Mouse (Mus musculus): ENCODE measurements around the gene Ap2a2.
"Not testable (repeated sequence)": the region's sequence is repeated elsewhere in the genome, so short reads cannot be mapped to it uniquely, and the experiment has no call there.

Ap2a2 gene

DNA sequence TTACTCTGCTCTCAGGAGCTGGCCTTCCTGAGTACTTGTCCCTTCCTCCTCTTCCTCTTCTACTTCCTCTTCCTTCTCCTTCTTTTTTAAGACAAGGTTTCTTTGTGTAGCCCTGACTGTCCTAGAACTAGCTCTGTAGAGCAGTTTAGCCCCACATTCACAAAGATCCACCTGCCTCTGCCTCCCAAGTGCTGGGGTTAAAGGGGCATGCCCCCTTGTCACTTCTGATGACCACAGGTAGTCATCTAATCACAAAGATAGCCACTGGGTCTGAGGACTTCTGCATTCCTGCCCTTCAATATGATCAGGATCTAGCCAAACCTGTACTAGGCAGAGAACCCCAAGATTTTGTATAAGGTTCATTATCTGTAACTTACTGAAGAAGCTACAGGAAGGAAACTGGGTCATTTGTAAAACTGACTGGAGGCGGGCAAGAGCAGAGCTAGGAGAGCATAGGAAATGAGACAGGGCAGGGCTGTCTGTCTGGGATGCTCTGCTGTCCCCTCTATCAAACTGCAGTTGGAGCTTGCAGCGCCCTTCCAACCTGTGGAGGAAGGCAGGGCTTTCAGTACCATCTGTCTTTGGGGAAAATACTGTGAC lies 2.1 kb upstream of the Ap2a2 start:
- in situ Hi-C loops (cut with MseI, MboI): no loop called here

DNA sequence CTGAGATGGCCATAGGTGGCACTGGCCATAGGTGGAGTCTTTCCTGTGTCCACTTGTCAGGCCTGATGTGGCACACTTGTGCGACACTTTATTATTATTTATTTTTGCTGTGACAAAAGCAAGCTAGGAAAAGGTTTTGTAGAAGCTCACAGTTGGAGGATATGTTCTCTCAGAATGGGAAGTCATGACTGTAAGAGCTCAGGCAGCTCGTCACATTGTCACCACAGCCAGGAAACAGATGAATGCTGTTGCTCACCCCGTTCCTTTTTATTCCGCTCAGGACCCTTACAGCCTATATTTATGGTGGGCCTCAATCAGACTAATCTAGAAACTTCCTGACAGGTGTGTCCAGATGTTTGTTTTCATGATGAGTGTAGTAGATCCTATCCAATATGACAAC lies 1.5 kb upstream of the Ap2a2 start:
- in situ Hi-C loops (cut with MseI, MboI): no loop called here

DNA sequence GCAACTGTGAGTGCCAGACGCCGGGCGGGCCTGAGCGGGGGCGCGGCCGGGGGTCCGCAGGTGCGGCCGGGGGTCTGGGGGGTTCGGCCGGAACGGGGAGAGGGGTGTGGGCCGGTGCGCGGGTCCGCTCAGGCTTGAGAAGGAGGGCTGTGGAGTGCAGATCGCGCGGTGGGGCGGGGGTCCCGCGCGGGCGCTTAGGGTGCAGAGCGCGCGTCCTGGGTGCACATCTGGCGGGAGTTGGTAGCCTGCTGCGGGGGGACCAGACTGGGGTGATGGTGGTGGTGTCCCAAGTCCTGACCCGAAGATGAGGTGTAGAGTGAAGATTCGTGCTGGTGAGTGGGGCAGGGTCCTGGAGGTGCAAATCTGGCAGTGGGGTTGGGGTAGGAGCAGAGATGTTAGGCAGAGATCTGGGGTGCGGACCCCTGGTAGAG lies 463 bp downstream of the Ap2a2 start:
- in situ Hi-C loops (cut with MseI, MboI): no loop called here

DNA sequence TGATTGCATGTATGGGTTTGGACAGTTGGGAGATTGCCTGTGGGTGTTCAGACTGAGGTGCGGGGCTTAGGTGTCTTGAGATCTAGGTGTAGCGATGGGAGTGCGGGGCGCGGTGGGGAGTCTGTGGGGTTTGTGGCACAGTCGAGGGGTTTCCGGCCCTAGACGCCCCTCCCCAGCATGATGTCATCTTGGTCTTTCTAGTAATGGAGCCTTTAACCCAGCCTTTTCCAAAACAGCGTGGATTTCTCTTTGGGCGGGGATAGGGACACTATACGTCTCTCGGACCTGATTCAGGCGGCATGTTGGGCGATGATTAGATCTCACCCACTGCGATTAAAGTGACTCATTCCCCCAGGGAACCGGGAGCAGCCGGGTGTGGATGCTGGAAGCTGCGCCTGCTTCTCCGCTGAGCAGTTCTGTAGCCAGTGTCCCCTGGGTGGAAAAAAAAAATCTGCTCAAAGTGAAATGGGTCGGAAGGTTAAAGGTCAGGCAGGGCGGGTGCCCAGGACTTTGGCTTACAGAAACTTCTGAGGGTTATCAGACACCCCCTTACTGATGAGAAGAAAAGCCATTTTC lies 967 bp downstream of the Ap2a2 start:
- in situ Hi-C loops (cut with MseI, MboI): no loop called here

DNA sequence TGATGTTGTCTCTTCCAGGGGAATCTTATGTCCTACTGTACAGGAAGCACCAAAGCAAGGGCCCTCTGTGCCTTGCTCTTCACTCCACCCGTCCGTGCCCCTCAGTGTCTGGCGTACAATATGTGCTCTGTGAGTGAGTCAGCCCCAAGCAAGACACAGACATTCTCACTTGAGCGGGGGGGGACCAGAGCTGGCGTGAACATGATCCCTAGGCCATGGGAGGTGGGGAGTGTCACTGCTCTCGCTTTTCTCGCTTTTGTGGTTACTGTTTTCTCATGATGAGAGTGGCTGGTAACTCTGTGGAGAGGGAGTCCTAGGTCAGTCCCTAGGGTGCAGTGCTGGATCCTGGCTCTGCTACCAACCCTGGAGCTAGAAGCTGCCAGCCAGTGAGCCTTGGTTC lies 2.6 kb downstream of the Ap2a2 start:
- in situ Hi-C loops (cut with MseI, MboI): no loop called here

DNA sequence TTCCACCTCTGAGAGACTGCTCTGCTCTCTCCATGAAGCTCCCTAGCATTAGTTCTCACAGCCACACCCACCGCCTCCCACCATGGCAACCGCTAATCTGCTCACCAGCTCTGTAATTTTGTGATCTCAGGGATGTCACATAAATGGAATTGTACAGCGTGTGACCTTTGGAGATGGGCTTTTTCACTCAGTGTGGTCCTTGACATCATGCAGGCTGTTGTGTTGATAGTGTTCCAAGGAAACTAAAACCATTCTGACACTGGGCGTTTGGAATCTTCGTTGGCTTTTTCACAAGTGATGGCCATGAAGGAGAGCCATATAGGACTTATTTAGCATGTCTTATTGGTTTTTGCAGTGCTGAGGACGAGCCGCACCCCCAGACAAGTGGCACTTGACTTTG lies 4.6 kb downstream of the Ap2a2 start:
- in situ Hi-C loops (cut with MseI, MboI): no loop called here

DNA sequence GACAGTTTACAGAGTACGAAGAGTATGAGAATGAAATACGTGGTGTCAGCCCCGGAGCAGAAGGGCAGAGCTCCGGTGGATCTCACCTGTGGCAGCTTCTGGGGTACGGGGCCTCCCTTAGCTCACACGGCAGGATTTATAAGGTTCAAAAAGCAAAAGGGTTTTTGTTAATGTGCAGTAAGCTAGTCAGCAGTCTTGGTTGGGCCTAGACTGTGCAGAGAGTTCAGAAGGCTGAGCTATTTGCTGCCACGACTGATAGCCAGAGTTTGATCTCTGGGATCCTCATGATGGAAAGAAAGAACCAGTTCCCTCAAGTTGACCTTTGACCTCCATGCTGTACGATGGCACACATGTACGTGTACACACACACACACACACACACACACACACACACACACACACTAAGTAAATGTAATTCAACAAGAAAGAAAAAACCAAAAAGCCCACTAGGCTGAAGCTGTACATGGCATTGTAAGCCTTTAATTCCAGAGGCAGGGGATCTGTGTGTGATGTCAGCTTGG lies 7.4 kb downstream of the Ap2a2 start:
- in situ Hi-C loops (cut with MseI, MboI): no loop called here

DNA sequence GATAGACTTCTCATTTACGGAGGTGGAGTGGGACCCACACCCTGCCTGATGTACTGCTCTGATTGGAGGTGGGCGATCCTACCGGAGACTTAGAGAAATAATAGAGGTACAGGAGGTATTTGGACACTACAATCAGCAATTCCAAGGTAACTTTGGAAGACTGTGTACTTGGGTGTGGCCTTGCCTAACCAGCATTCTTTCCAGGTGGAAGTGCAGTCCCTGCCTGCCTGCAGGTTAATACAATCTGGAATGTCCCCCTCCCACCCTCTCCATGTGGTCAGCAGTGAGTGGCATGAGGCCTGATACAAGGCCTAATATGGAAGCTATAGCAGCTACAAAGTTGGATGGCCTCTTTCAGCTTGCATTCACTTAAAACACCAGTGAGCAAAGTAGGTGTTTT lies 7.9 kb downstream of the Ap2a2 start:
- in situ Hi-C loops (cut with MseI, MboI): no loop called here

DNA sequence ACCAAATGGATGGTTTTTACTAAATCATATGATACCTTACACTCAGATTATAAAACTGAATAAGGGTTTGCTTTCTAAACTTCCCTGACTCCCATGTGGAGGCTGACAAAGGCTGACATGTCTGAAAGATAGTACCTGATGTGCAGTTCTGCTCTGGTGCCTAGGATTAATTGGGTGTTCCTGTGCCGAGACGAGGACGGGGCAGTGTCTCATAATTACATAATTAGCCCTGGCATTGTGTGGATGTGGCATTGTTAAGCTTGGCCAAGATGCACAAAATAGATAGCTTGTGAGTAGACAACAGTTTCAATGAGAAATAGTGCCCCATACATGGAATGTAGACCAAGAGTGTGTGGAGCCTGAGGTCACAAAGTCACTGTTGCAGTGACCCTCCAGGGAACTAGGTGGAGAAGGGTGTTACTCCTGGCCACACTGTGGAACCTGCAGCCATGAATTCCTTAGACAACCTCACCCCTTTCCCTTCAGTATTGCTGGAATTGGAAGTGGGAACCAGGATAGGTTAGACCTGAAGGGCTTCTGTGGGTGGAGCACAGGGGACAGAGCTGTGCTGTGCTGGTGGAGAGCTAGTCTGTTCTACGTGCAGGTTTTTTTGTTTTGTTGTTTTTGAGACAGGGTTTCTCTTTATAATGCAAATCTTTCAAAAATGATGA lies 8.8 kb downstream of the Ap2a2 start:
- in situ Hi-C loops (cut with MseI, MboI): no loop called here

DNA sequence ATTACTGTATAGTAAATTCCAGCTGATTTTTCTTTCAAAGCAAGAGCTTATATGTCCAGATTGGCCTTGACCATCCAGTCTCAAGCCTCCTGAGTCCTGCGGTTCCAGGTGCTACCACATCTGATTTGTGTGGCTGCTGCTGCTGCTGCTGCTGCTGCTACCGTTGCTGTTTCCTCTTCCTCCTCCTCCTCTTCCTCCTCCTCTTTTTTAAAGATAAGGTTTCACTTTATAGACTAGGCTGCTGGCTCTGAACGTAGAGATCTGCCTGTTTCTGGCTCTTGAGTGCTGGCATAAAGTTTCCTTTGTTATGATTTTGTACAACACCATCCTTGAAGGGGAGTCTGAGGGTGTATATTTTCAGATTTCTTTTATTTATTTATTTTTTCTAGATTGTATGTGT lies 12.1 kb downstream of the Ap2a2 start:
- in situ Hi-C loops (cut with MseI, MboI): no loop called here

DNA sequence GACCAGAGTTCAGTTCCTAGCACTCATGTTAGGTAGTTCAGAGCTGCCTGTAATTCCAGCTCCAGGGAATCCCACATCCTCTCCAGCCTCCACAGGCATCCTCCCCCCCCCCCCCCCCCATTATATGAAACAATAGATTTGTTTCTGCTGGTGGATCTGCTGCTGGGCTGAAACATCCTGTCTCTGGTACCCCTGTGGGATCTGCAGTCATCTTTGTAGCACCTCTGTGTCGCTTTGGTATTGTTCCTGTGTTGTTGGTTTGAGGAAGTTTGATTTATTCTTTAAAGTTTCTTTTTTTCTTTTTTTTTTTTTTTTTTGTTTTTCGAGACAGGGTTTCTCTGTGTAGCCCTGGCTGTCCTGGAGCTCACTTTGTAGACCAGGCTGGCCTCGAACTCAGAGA lies 13.5 kb downstream of the Ap2a2 start:
- in situ Hi-C loops (cut with MseI, MboI): no loop called here

DNA sequence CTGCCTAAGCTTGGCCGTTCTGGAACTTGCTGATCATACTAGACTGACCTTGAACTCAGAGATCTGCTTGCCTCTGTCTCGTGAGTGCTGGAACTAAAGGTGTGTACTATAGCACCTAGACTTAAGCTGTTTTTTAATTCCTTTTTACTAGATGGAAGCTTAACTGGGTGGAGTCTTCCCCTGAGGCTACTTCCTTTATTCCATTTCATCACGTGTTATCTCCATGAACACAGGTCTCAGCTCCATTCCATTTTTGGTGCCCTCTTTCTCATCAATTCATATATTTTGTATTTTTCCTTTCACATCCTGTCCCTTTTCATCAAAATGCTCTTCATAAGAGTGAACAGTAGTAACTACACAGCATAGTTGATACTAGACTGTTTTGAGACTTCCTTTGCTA lies 15.8 kb downstream of the Ap2a2 start:
- in situ Hi-C loops (cut with MseI, MboI): no loop called here

DNA sequence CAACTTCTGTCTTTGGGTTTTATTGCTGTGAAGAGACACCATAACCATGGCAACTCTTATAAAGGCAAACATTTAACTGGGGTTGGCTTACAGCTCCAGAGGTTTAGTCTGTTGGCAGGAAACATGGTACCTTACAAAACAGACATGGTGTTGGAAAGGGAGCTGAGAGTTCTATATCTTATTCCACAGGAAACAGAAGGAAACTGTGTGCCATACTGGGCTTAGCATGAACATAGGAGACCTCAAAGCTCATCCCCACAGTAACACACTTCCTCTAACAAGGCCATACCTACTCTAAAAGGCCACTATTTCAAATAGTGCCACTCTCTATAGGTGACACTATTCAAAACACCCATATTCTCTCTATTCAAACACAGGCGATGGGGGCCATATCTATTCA lies 16.5 kb downstream of the Ap2a2 start:
- in situ Hi-C loops (cut with MseI, MboI): no loop called here

DNA sequence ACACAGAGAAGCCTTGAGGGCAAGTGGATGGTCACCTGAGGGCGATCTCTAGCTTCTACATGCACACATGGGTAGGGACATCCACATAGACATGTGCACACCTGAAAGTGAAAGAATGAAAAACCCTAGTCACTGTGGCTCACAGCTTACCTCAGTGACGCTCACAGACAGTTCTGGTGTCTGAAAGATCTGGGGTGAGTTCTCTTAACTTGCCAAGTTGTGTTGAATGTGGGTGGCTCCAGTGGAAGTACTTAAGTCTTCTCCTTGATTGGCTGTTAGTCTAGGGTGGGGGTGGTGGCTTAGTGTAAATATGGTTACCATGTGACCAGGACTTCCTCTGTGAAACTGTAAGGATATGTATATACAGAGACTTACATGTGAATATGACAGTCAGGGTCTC lies 17.0 kb downstream of the Ap2a2 start:
- in situ Hi-C loops (cut with MseI, MboI): no loop called here

DNA sequence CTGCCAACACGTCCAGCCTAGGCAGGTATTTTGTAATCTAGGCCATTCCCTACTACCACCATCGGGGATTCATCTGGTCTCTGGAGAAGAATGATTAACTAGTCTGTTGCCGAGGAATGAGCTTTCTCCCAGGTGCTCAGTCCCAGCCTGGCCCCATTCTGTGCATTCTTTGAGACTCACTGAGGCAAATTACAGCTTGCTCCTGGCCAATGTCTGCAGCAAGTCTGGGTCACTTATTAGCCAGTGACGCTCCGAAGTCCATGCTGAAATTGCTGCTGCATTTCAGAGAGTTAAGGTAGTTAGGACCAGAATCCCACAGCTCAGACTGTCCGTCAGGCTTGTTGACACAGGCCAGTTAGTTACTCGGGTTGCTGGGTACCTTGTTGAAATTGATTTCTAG lies 19.4 kb downstream of the Ap2a2 start:
- in situ Hi-C loops (cut with MseI, MboI): no loop called here

DNA sequence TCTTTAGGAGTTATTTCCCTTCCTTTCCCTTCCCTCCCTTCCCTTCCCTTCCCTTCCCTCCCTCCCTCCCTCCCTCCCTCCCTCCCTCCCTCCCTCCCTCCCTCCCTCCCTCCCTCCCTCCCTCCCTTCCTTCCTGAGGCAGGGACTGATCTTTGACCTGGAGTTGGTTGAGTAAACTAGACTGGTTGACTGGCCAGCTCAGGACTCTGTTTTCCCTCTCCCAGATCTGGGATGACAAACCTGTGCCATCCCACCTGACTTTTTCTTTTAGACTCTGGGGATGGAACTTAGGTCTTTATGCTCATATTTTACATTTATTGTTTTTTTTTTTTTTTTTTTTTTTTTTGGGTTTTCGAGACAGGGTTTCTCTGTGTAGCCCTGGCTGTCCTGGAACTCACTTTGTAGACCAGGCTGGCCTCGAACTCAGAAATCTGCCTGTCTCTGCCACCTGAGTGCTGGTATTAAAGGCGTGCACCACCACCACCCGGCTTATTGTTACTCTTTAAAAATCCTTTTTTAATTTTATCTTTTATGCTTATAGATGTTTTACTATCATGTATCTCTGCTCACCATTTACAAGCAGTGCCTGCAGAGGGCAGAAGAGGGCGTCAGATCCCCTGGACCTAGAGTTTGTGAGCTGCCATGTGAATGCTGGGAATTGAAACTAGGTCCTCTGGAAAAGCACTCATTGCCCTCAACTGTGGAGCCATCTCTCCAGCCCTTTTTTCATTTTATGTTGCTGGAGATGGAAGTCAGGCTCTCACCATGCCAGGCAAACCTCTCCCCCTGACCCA lies 22.3 kb downstream of the Ap2a2 start:
- in situ Hi-C loops (cut with MseI, MboI): no loop called here

DNA sequence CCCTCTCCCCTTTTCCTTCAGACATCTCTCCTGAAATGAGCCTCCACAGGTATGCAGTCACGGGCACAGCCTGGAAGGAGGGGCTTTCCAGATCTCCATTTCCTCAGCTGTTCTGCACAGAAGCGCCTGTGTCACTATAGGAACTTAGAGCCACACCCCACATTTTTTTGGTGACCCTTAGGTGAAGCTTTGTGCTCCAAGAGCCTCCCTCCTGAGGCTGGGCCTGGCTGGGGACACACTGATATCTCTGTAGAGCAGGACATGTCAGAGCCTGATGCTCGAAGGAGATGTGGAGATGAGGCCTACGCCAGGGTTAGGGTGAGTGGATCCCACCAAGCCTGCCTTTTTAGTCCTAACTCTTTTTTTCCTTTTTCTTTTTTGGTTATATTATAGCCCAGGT lies 23.3 kb downstream of the Ap2a2 start:
- in situ Hi-C loops (cut with MseI, MboI): no loop called here

DNA sequence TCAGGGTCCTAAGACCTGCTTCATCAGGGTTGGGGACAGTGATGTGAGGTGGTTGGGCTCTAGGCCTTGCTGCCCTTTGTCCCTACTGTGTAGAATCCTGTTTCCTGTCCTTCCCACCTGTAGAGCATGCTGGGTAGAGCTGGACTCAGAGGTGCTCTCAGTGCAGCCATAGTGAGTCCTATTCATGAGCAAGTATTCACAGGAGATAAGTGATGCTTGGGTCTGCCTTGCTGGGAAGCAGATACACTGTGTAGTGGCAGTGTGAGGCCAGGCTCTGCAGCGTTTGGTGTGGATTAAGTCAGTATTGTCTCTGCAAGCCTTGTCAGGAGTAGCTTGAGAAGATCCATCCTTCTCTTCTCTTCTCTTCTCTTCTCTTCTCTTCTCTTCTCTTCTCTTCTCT lies 23.9 kb downstream of the Ap2a2 start:
- in situ Hi-C loops (cut with MseI, MboI): no loop called here

DNA sequence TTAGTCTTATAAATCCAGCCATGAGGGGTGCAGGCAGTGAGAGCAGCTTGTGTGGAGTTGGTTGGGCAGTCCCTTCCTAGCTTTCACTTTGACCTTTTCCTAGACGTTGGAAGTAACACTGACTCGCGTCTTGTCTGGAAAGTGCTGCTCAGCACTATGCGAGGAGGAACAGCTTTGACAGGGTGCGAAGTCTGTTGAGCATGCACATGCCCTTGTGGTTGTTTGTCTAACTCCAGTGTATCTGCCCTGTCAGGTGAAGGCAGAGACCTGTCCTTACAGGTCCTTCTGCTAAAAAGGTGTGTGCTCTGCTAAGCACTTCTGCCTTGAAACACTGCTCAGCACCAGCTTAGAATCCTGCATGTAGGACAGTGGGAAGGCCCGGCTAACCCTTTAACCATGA lies 26.9 kb downstream of the Ap2a2 start:
- in situ Hi-C loops (cut with MseI, MboI): no loop called here

DNA sequence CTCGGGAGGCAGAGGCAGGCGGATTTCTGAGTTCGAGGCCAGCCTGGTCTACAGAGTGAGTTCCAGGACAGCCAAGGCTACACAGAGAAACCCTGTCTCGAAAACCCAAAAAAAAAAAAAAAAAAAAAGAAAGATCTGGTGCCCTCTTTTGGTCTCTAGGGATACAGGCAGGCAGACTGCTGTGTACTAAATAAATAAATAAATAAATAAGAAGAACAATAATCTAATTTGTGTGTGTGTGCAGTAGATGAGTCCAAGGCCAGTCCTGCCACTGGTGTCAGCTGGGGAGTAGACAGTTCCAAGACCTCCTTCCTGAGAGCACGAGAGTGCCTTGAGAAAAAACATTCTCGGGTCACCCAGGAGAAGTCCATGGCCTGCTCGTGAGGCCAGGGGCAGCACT lies 28.3 kb downstream of the Ap2a2 start:
- in situ Hi-C loops (cut with MseI, MboI): not testable (repeated sequence)

DNA sequence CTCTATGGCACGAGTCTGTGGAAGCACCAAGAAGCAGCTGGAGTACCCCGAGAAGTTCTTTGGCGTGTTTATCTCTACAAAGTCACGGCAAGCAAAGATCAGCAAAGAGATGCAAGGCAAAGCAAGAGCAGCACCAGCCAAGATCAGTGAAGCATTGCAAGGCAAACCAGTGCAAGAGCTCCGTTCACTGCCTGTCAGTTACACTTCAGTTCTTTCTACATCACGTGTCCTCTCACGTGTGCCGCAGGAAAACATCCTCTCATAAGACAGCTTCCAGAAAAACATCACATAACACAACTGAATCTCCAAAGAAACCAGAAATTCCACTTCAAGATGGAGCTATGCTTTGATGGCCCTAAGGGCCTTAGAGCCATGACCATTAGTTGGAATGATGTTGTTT lies 29.0 kb downstream of the Ap2a2 start:
- in situ Hi-C loops (cut with MseI, MboI): no loop called here

DNA sequence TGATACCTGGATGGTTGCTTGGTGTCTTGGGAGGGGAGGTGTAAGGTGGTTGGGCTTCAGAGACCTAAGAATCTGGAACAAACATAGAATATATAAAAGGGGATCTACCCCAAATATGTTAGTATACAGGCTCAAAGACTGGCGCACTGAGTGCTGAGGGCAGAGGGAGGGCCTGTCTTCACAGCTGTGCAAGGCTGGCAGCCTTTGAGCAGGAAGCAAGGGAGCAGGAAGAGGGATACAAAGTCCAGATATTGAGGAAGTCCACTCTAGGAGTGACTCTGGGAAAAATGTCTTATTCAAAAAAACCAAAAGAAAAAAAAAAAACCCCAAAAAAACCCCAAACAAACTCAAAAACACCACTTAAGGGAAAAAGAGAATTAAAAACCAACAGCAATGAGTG lies 30.1 kb downstream of the Ap2a2 start:
- in situ Hi-C loops (cut with MseI, MboI): no loop called here

DNA sequence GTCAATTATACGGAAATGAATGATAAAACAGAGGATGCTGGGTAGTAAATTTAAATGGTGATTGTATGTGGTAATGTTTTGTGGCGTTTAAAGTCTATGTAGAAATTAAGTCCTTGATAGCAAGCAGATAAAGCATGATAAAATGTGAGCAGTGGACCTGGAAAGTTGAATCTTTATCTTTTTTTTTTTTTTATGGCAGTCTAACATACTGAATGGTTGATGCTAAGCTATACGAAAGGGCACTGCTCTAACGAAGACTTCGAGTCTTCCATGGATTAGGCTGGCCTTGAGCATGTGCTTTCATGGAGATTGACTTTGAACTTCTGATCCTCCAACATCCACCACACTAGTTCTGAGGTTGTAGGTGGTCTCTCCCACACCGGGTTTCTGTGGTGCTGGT lies 31.1 kb downstream of the Ap2a2 start:
- in situ Hi-C loops (cut with MseI, MboI): no loop called here
